Mouse (Mus musculus) spleen, postnatal 14 days (tissue): ENCODE measurements around the gene Guca2a.

Source experiments
- DNase-seq, 2 experiments: peaks; one replicate each; pipeline ENCODE4 v3.0.0; 2021 to 2022; ENCODE audit warnings: low spot score in 2 of 2

The Guca2a gene

GRCm38 (mm10) chr4:119638656-119639055, 1.2 kb downstream of the Guca2a start:
- DNase-seq: no peak

- DNase-seq: no peak
Observed at GRCm38 (mm10) chr4:119642666-119643065, 5.2 kb downstream of the Guca2a start.

DNA sequence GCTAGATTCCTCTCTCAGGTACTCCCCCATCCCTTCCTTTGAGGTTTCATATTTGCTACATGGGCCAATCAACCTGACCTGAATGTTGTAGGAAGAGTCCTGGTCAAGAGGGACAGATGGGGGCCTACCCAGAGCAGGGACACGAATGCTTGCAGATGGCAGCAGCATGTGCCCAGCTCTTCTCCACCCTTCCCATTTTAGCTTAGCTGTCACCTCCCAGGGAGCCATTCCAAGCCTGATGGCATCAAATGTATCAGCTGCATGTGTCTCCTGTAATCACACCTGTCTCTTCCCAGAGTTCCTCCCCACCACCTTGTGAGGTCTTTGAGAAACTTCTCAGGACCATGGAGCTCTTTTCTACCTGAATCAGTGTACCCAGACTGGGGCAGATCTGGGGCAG, 19.5 kb downstream of the Guca2a start:
- no peak for DNase-seq

GRCm38 (mm10) chr4:119658246-119658645, 20.7 kb downstream of the Guca2a start:
- no peak for DNase-seq

- DNase-seq: no peak
Observed at GRCm38 (mm10) chr4:119658731-119659130, 21.2 kb downstream of the Guca2a start, which contains the start of gene Guca2b. Gene Guca2b (minus strand): TSS chr4:119658954.

DNA sequence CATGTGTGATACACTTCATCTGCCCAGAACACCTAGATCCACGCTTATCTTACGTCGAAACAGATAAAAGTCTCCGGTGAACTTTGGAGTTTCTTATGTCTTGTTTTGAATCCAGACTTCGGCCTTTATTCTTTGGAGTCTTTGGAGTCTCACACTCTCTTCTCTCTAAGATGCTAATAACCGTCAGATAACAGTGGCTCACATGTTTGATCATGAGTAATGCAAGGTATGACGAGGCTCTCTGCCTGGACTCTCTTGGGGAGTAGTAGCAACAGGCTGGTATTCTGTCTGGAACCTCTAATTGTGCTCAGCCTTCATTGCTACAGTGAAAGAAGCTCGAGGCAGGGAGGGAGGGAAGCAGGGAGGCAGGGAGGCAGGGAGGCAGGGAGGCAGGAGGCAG, 22.5 kb downstream of the Guca2a start:
- no peak for DNase-seq

- no peak for DNase-seq
Observed at GRCm38 (mm10) chr4:119662151-119662550, 24.6 kb downstream of the Guca2a start.

GRCm38 (mm10) chr4:119662976-119663375, 25.5 kb downstream of the Guca2a start:
- DNase-seq: no peak

GRCm38 (mm10) chr4:119663409-119664095, 26.0 kb downstream of the Guca2a start:
- DNase-seq: no peak

- DNase-seq: no peak
Observed at GRCm38 (mm10) chr4:119665166-119665565, 27.7 kb downstream of the Guca2a start.

DNA sequence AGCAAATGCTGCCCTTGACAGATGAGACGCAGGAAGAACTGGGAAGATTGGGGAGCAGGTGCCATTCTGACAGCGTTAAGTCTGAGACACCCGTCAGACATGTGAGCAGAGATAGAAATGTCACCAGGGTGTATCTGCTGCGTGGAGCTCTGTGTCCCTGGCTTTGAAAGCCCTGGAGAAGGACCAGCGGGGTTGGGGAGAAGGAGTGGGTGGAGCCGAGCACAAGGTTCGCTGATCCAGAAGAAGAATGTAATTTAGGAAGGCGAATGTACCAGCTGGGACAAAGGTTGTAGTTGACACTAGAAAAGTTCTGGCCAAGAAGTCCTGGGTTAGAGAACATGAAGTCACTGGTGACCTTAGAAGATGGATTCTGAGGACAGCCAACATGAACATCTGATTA, 28.6 kb downstream of the Guca2a start:
- no peak for DNase-seq

DNA sequence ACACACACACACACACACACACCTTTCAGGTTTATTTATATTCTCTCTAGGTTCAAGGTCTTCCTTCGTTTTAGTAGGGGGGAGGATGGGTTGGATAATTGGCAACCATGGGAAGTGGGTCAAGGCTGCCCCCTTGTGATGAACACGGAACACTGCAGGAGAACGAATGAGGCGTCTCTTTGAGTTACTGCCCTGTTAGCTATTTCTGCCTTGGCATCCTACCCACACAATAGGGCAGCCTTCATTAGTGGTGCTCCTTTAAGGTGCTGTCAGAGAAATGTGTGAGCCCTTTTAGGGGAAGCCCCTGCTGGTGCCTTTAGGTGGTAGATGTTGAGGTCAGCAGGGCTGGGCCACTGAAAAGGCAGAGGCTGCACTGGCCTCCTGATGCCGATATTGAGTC, 29.9 kb downstream of the Guca2a start:
- peak in 1 of 2 experiments; percentile 25 for DNase-seq

DNA sequence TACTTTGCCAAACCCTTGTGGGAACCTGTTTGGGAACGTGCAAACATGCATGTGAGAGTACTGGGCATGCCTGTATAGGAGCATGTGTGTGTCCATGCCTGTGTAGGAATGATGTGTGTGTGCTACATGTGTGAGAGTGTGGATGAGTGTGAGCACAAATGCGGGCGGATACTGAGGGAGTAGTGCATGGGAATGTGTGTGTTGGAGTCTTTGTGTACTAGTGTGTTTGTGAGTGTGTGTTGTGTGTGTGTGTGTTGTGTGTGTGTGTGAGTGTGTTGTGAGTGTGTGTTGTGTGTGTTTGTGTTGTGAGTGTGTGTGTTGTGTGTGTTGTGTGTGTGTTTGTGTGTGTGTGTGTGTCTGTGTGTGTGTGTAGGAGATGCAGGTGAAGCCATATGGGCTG, 30.7 kb downstream of the Guca2a start:
- DNase-seq: no peak

- no peak for DNase-seq
Observed at GRCm38 (mm10) chr4:119668596-119668995, 31.1 kb downstream of the Guca2a start.

DNA sequence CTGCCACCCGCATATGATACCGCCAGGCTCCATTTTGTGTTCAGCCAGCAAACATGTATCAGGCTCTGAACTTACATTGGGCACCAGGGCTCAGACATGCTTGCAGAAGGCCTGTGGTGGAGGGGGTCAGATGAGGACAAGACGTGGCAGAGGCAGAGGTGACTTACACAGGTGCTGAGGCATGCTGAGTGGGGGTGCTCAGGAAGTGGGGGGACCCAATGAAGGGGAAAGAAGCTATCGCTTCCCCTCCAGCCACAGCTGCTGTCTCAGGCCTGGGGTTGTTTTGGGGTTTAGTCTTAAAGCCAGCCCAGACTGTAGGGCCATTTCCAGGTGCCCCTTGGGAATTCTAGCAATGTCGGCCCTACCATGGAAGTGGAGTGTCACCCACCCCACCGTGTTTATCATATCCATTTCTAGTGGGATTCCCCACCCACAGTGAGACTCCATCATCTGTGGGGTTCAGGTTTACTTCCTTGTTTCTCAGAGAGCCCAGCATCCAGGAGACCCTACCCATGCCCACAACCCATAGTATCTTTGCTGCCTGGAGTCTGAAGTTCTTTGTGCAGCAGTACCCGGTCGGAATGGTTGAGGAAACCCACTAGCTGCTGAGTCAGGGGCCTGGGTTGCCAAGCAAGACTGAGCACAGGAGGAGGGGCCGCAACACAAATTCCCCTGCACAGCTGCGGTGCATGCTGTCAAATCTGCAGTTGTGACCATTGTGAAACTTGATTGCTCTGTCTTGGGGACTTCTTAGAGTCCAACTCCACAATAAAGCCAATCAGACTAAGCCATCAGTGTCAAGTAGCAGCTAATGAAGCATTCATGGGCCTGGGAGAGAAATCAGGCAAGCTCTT, 32.1 kb downstream of the Guca2a start:
- DNase-seq: peak; percentile 17 to 36

DNA sequence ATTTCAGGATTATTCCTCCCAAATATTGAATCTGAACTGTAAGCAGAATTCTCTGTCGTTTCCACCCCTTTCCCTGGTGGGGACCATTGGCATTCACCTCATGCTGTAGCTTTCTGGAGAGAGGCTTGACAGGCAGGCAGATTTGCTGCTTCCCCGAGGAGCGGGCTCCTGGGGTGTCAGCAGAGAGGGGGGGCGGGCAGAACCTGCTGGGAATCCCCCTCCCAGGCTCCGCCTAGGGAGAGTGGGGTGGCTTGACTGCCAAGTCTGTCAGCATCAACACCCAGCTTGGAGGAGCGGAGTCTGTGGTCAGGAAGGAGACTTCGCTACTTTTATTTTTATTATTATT, 32.7 kb downstream of the Guca2a start:
- no peak for DNase-seq

DNA sequence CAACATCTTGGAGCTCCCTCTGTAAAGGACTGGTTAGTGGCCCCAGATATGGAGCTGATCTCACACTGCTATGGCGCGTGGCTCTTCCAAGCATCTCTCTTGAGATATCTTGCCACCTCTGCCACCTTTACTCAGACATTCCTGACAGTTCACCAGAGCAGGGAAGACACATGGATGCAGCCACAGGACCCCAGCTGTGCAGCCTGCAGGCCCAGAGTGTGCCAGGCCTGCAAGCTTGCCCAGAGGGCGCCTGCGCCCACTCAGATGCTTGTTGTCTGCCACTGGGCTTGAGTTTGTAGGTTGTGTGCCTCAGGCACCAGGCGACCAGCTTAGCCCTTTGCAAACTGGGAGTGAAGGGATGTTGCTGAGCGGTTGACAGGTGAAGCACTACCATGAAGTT, 33.2 kb downstream of the Guca2a start:
- DNase-seq: no peak

DNA sequence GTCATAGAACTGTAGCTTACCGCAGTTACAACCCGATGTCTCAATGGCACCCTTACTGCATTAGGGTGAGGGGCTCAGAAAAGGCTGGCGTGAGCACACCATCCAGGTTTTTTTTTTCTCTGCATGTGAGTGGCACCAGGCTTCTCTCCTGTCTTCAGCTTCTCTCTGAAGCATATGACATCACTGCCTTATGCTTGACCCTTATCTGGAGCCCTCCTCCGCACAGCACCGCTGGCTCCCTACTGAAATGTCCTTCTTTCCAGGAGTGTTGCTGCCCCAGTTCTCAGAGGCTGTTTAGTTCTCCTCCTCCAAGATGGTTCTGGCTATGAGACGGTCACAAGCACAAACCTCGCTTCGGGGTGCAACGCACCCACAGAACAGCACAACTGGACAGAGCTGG, 33.7 kb downstream of the Guca2a start:
- no peak for DNase-seq

DNA sequence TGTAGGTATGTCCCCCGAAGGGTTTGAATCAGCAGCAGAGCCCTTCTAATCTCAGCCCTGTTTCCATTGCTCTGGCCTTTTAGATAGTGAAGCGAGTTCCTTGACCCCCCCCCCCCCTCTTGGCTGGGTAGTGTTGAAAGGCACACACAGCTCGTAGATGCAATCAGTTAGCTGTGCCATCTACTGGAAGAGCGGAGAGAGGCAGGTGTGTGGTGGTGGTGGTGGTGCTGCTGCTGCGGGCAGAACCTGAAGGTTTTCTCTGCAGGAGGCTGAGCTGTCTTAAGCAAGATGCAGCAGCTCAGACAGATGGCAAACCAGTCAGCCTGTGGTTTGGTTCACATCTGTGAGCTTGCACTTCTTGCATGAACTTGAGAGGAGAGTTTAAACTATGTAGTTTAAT, 35.2 kb downstream of the Guca2a start:
- no peak for DNase-seq

DNA sequence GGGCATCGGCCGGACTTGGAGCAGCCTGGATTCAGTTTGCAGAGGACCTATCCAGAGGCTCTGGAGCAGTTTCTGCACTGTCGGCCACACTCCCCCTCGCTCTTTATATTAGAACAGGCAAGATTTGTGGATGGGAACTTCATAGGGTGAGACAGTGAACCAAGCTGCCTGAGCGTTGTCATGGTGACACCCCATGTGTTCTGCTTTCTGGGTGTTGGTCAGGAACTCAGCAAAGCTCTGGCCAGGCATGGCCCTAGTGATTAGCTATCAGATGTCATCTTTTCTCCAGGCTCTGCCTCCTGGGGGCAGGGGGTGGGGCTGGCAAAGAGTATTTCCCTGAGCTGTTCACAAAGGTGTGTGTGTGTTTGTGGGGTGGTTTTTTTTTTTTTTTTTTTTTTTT, 45.1 kb downstream of the Guca2a start:
- DNase-seq: no peak

DNA sequence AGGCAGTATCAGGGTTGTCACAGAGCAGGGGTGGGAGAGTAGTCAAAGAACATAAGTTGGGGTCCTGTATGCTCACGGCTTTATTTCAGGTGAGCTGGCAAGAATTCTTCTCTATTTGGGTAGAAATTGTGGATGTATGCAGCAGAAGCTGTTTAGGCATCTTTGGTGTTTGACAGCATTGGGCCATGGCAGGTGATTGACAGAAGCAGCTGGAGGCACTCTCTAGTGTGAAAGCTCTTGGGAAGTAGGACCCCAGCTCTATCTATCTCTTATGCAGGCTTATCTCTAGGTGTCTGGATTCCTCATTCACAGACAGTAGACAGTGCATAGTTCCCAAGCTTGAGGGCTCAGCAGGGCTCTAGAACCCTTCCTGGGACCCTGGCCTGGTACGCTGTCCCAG, 48.2 kb downstream of the Guca2a start:
- no peak for DNase-seq
